Mouse (Mus musculus) retina, embryonic 14.5 days (tissue): ENCODE measurements around the gene Fas.
A peak's percentile ranks its signal among the peaks of the same experiment; 100 is the strongest.

Experiments used
- DNase-seq: peaks from one replicate; pipeline ENCODE4 v3.0.0-alpha.2; 2015; ENCODE audit warnings: low spot score

Fas gene

GRCm38 (mm10) chr19:34284383-34284782, 6.1 kb upstream of the Fas start:
- peak; percentile 20 for DNase-seq

DNA sequence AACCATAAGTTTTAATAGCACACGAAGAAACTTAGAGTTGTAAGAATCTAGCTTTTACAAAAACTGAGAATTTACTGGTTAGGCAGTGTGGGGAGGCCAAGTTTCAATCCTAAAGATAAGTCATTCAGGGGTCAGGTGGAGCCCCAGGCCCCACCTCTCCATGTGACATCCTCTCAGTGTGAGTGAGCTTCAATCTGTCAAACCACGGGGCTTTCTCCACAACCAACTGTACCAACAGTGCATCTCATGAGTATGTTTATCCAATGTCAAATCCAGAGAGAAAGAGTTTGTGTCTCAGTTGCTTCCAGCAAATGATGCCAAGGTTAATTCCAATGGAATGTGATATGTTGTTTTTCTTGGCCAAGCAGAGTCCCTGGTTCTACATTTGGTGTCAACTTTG, 5.6 kb upstream of the Fas start:
- no peak for DNase-seq

- no peak for DNase-seq
Observed at GRCm38 (mm10) chr19:34287221-34287620, 3.2 kb upstream of the Fas start.

GRCm38 (mm10) chr19:34287656-34288415, 2.6 kb upstream of the Fas start:
- DNase-seq: no peak

DNA sequence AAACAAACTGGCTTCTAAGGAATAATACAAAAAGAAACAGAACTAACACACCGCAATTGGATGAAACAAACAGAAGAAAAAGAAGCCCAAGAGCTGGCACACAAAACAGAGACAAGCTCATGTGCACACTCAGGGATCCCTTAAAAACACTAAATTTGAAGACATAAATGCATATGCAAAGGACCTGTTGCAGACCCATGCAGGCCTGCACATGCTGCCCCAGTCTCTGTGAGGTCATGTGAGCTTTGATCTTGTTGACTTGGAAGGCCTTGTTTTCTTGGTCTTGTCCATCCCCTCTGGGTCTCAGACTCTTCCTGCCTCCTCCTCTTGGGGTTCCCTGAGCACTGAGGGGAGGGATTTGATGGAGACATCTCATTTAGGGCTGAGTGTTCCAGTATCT, 1.8 kb upstream of the Fas start:
- DNase-seq: no peak

DNA sequence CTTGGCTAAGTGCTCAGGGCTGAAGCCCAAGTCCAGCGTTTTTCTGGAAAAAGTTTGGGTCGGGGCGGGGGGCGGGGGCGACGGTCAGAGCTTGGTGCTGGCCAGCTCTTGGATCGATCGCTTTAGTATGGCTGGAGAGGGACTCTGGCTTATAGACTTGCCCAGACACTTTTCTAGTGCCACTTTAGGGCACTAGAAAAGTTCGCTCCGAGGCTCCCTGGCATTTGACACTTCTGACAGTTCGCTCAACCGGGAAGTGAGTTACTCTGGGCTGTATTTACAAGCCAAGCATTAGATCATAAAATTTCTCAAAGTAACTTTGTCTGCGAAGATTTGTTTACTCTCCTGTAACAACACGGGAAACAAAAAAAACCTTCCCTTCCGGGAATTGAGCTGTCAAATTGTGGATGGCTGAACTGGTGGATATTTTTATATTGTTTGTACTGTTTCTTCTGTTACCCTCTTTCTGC, 441 bp downstream of the Fas start:
- peak; percentile 37 for DNase-seq

- no peak for DNase-seq
Observed at GRCm38 (mm10) chr19:34291379-34291778, 913 bp downstream of the Fas start.

DNA sequence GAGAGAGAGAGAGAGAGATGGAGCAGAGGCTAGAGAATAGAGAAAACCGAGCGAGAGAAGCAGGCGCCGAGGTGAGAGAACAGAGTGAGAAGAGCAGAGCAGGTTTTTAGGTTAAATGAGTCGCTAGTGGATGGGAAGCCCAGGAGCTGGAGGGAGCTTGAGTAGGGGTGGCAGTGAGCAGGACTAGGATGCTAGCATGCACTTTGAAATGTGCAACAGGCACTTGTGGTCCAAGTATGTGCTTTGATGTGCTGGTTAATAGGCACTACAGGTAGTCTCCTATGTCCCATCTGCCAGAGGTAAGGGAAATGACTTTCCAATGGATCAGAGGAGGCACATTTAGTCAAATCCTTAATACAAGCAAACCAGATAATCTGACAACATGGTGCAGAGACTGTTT, 1.5 kb downstream of the Fas start:
- DNase-seq: no peak

- no peak for DNase-seq
Observed at GRCm38 (mm10) chr19:34292701-34293100, 2.2 kb downstream of the Fas start.

DNA sequence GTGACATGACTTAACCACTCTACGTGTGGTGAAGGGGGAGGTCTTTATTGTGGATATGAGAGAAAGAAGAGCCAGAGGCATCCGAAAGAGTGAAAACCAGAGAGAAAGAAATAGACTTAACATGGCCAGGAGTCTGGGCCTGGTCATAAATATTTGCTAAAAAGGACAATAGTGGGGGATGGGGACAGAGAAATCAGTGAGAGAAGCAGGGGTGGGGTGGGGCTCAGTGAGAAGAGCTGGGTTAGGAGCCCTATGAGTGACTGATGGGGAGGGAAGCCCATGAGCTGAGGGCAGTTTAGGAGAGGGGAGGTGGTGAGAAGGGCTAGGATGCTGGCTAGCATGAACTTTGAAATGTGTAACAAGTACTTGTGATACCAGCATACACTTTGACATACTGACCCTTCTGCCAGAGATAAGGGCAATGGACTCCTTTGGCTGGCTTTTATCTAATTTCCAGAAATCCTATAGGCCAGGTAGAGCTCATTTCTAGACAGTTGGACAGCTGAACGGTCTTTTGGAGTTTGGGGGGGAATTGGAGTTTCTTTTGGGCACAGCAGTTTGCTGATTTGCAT, 3.0 kb downstream of the Fas start:
- no peak for DNase-seq

GRCm38 (mm10) chr19:34295442-34295841, 5.0 kb downstream of the Fas start:
- DNase-seq: no peak

GRCm38 (mm10) chr19:34298531-34298930, 8.1 kb downstream of the Fas start:
- no peak for DNase-seq

- no peak for DNase-seq
Observed at GRCm38 (mm10) chr19:34299229-34299628, 8.8 kb downstream of the Fas start.

GRCm38 (mm10) chr19:34300430-34300829, 10.0 kb downstream of the Fas start:
- DNase-seq: no peak

DNA sequence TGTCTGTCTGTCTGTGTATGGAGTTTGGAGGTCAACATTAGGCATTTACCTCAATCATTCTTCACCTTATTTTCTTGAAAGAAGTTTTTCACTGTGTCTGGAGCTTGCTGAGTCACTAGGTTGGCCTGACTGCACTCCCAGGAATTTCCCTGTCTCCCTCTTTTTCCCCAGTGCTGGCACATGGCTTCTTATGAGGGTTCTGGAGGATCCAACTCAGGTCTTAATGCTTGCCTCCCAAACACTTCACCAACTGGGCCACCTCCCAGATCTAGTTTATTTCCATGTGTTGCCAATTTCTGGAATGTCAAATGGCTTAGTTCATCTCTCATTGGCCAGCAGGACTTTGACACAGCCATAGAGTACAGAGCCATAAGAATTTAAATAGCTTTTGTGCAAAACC, 14.5 kb downstream of the Fas start:
- DNase-seq: no peak

- DNase-seq: no peak
Observed at GRCm38 (mm10) chr19:34306794-34307193, 16.3 kb downstream of the Fas start.

DNA sequence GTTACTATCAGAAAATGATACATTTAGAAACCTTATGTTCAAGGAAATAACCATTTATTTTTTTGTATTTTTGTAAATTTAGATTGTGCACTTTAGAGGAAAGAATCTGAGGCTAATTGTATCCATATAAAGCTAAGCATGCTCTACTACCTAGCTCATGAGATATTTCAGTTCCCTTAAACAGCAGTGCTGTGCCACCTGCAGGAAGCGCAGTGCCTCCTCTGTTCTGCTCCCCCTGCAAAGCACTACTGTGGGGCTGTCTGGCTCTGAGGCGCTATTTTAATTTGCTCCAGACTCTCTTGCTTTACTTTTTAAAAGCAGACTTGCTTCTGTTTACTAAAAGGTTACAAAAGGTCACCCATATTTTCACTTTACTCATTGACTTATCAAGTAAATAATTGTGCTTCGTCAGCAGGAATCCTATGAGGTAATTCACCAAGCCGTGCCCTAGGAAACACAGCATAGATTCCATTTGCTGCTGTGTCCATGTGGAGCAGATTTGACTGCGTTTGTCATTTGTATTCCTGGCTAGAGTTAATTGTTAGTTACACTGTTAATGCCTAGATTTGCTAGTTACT, 21.8 kb downstream of the Fas start:
- no peak for DNase-seq

GRCm38 (mm10) chr19:34328051-34328450, 37.6 kb downstream of the Fas start:
- no peak for DNase-seq

DNA sequence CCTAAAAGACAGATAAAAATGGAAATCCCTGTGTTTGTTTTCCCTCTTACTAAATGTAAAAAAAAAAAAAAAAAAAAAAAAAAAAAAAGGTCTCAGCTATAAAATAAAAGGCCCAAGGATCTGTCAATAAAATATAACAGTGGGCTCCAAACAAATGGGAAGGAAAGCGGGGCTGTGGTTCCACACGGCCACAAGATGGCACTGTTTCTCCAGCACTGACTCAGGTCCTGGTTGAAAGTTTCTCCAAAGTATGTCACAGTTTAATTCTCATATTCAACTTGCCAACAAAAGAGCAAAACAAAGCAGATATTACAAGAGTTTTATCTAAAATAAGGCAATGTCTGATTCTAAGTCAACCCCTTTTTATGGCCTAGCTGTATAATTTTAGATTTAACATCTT, 43.8 kb downstream of the Fas start:
- DNase-seq: peak; percentile 86

GRCm38 (mm10) chr19:34344702-34345101, 54.2 kb downstream of the Fas start:
- DNase-seq: no peak

DNA sequence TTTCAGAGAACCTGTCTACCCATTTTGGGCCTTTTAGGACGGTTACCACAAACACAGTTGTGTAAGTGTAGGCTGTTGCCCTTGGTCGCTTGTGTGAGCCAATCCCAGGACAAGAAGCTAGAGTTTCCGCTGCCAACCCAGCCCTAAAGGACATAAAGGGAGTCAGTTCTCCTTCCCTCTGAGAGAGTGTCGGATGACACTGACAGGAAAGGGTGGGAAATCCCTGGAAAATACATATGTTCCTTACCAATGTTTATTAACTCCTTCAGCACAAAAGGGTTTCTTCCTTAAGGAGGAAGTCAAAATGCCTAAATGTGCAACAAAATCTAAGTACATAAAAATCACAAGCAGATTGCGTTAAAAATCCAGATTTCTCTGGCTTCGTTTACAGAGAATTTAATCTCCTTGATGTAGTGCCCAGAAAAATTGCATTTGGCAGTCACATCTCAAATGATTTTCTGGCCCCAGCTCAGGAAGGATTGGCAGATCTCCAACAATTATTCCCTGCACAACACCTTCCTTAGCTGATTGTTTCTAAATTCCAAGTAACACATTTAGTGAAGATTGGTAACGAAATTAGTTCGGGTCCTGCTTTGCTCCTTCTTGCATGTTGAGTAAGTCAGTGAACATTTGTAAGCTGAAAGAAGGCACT, 55.3 kb downstream of the Fas start:
- no peak for DNase-seq

- no peak for DNase-seq
Observed at GRCm38 (mm10) chr19:34353291-34353805, 62.9 kb downstream of the Fas start.

DNA sequence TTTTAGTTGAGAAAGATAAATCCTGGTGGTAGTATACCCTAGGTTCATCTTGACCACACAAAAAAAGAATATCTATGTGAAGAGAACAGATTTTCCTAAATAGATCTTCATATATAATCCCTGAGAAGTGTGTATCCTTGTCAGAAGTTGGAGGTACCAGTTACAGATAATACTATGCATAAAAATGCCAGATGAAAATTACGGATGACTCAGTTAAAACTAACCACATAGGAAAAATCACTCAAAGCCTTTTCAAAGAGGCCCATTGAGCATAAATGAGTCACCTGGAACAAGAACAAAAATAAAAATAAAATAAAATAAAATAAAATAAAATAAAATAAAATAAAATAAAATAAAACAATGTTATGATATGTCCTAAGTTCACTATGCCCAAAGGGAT, 72.2 kb downstream of the Fas start:
- DNase-seq: no peak
